Mouse (Mus musculus): Measurements from ENCODE around the gene Slc9b2.
A peak's percentile ranks its signal among the peaks of the same experiment; 100 is the strongest.

Gene Slc9b2

GRCm38 (mm10) chr3:135307411-135308259 is at the start of gene Slc9b2:
TSS of gene Slc9b2 (plus strand) at chr3:135307700.
- peak; percentile 18 for DNase-seq

GRCm38 (mm10) chr3:135258919-135259318 is 48.6 kb upstream of the Slc9b2 start:
- DNase-seq: no peak

- no peak for DNase-seq
Measured at GRCm38 (mm10) chr3:135260233-135260632, 47.3 kb upstream of the Slc9b2 start.

GRCm38 (mm10) chr3:135268616-135269015 is 38.9 kb upstream of the Slc9b2 start:
- DNase-seq: no peak

GRCm38 (mm10) chr3:135269391-135269990 is 38.0 kb upstream of the Slc9b2 start:
- no peak for DNase-seq

- no peak for DNase-seq
Measured at GRCm38 (mm10) chr3:135272627-135273026, 34.9 kb upstream of the Slc9b2 start.

GRCm38 (mm10) chr3:135273047-135273446 is 34.5 kb upstream of the Slc9b2 start:
- no peak for DNase-seq

GRCm38 (mm10) chr3:135280160-135280559 is 27.3 kb upstream of the Slc9b2 start:
- no peak for DNase-seq

GRCm38 (mm10) chr3:135280669-135281415 is 26.7 kb upstream of the Slc9b2 start, which contains the start of gene Bdh2:
TSS of gene Bdh2 (plus strand) at chr3:135281221.
- peak; percentile 52 for DNase-seq

- DNase-seq: no peak
Measured at GRCm38 (mm10) chr3:135281701-135282100, 25.8 kb upstream of the Slc9b2 start.

GRCm38 (mm10) chr3:135285256-135285655 is 22.2 kb upstream of the Slc9b2 start:
- DNase-seq: no peak

- DNase-seq: no peak
Measured at GRCm38 (mm10) chr3:135285807-135286206, 21.7 kb upstream of the Slc9b2 start.

- DNase-seq: no peak
Measured at GRCm38 (mm10) chr3:135288138-135288750, 19.3 kb upstream of the Slc9b2 start.

- DNase-seq: no peak
Measured at GRCm38 (mm10) chr3:135289148-135289547, 18.4 kb upstream of the Slc9b2 start.

GRCm38 (mm10) chr3:135290249-135290894 is 17.1 kb upstream of the Slc9b2 start:
- peak; percentile 57 for DNase-seq

- no peak for DNase-seq
Measured at GRCm38 (mm10) chr3:135293703-135294102, 13.8 kb upstream of the Slc9b2 start.

- DNase-seq: no peak
Measured at GRCm38 (mm10) chr3:135295559-135295958, 11.9 kb upstream of the Slc9b2 start.

GRCm38 (mm10) chr3:135298560-135298959 is 8.9 kb upstream of the Slc9b2 start:
- DNase-seq: no peak

- no peak for DNase-seq
Measured at GRCm38 (mm10) chr3:135300081-135300480, 7.4 kb upstream of the Slc9b2 start.

GRCm38 (mm10) chr3:135304060-135304459 is 3.4 kb upstream of the Slc9b2 start:
- DNase-seq: no peak

- DNase-seq: no peak
Measured at GRCm38 (mm10) chr3:135304566-135304965, 2.9 kb upstream of the Slc9b2 start.

GRCm38 (mm10) chr3:135312916-135313491 is 5.5 kb downstream of the Slc9b2 start:
- no peak for DNase-seq
